Mouse (Mus musculus): ENCODE measurements at regions not wholly inside any gene's neighbourhood (a gene's known extent, or its start where the extent isn't known, plus 50 kb on each side); places are given as distances from the start of the nearest gene placed in this dataset.

DNA sequence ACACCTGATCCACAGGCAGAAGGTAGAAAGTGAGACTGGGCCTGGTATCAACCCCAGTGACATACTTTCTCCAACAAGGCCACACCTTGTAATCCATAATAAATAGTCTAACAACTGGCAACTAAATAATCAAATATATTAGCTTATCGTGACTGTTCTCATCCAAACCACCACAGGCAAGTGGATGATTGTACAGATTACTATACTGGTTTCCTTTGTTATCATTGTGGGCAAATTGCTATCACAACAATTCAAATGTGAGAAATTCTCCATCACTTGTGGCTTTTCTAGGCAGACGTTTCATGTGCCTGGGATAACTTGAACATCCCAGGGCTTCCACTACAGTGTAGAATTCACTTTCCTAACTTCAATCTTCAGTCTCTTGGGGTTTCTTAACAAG lies 112.6 kb upstream of the Max start:
- Histone ChIP-seq H3K4me3 (ENCODE audit: low read length) (no peak overlapping the region), H3K27me3 (ENCODE audit: control insufficient read depth, insufficient read depth, low read depth, low read length) (no peaks in the 10 kb centered on the region), H3K9ac (ENCODE audit: low read length) (no peak overlapping the region), H3K27ac (ENCODE audit: low read length) (no peak overlapping the region), H3K9me3 (ENCODE audit: control insufficient read depth, low read length) (no peaks in the 10 kb centered on the region), H3K36me3 (ENCODE audit: control insufficient read depth, insufficient read depth, low read length) (no peaks in the 10 kb centered on the region), H3K4me2 (ENCODE audit: low read depth, low read length) (no peak overlapping the region), H3K4me1 (replicated peaks; ENCODE audit: control insufficient read depth, insufficient read depth, low read length) (no peaks in the 10 kb centered on the region)
- no peak for ATAC-seq (ENCODE audit: low read depth)
- WGBS = 73% methylated on average over 2 of the region's 2 CpGs

DNA sequence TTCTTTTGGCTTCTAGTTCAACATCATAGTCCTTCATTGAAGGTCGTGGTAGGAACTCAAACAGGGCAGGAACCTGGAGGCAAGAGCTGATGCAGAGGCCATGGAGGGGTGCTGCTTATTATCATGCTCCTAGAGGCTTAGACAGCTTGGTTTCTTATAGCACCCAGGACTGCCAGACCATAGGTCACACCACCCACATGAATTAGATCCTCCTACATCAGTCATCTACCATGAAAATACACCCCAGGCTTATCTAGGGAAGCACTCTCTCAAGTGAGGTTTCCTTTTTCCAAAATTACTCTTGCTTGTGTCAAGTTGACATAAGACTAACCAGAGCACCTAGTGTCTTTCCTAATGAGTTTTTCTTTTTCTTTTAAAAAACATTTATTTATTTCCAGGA lies 109.7 kb upstream of the Max start:
- 80% methylated on average over 1 of the region's 1 CpGs for WGBS
- Histone ChIP-seq H3K27me3 (ENCODE audit: control insufficient read depth, insufficient read depth, low read depth, low read length) (no peaks in the 10 kb centered on the region), H3K9me3 (ENCODE audit: control insufficient read depth, low read length) (no peaks in the 10 kb centered on the region), H3K4me1 (replicated peaks; ENCODE audit: control insufficient read depth, insufficient read depth, low read length) (no peaks in the 10 kb centered on the region), H3K27ac (ENCODE audit: low read length) (no peak overlapping the region), H3K9ac (ENCODE audit: low read length) (no peak overlapping the region), H3K4me3 (ENCODE audit: low read length) (no peak overlapping the region), H3K36me3 (ENCODE audit: control insufficient read depth, insufficient read depth, low read length) (no peaks in the 10 kb centered on the region), H3K4me2 (ENCODE audit: low read depth, low read length) (no peak overlapping the region)
- ATAC-seq (ENCODE audit: low read depth) = no peak

DNA sequence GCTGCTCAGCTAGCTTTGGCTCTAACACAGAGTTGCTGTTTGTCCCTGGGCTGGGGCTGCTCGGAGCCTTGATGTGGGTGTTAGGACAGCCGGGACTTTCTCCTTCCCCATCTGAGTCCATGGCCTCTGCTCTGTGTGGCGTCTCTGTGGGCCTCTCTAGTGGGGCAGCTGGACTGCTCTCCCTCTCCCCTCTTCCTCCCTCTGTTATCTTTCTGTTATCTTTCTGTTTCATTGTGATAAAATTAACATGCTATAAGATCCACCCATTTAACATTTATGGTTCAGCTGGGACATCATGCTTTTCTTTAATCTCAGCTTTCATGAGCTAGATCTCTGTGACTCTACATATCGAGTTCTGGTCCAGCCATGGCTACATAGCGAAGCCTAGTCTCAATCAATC lies 105.9 kb upstream of the Max start:
- H3K4me2 ChIP-seq (ENCODE audit: low read depth, low read length) = no peak overlapping the region
- no peaks in the 10 kb centered on the region for H3K9me3 ChIP-seq (ENCODE audit: control insufficient read depth, low read length)
- no peaks in the 10 kb centered on the region for H3K27me3 ChIP-seq (ENCODE audit: control insufficient read depth, insufficient read depth, low read depth, low read length)
- H3K4me1 ChIP-seq (replicated peaks; ENCODE audit: control insufficient read depth, insufficient read depth, low read length) = no peaks in the 10 kb centered on the region
- no peak overlapping the region for H3K4me3 ChIP-seq (ENCODE audit: low read length)
- 73% methylated on average over 5 of the region's 5 CpGs for WGBS
- no peak for ATAC-seq (ENCODE audit: low read depth)
- H3K36me3 ChIP-seq (ENCODE audit: control insufficient read depth, insufficient read depth, low read length) = no peaks in the 10 kb centered on the region
- no peak overlapping the region for H3K27ac ChIP-seq (ENCODE audit: low read length)
- no peak overlapping the region for H3K9ac ChIP-seq (ENCODE audit: low read length)

DNA sequence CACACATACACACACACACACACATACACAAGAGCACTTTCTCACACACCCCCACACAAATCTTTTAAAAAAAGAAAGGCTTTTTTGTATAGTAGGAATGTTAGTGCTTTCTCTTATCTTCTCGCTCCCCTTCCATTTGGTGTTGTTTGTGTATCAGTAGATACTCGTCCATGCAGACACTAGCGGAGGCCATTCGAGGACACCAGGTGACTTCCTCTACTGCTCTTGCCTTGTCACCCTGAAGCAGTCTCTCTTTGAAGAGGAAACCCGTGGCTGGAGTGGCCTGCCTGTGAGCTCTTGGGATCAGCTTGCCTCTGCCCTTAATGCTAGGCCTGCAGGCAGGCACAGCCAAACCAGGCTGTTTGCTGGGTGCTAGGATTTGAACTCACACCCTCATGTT lies 105.1 kb upstream of the Max start:
- Histone ChIP-seq H3K9ac (ENCODE audit: low read length) (no peak overlapping the region), H3K27me3 (ENCODE audit: control insufficient read depth, insufficient read depth, low read depth, low read length) (no peaks in the 10 kb centered on the region; the same call in 1 of the 2 replicates), H3K4me2 (ENCODE audit: low read depth, low read length) (no peak overlapping the region), H3K27ac (ENCODE audit: low read length) (no peak overlapping the region), H3K4me3 (ENCODE audit: low read length) (no peak overlapping the region), H3K36me3 (ENCODE audit: control insufficient read depth, insufficient read depth, low read length) (no peaks in the 10 kb centered on the region), H3K9me3 (ENCODE audit: control insufficient read depth, low read length) (no peaks in the 10 kb centered on the region), H3K4me1 (replicated peaks; ENCODE audit: control insufficient read depth, insufficient read depth, low read length) (no peaks in the 10 kb centered on the region)
- ATAC-seq (ENCODE audit: low read depth) = no peak
- WGBS = 59% methylated on average over 5 of the region's 5 CpGs

DNA sequence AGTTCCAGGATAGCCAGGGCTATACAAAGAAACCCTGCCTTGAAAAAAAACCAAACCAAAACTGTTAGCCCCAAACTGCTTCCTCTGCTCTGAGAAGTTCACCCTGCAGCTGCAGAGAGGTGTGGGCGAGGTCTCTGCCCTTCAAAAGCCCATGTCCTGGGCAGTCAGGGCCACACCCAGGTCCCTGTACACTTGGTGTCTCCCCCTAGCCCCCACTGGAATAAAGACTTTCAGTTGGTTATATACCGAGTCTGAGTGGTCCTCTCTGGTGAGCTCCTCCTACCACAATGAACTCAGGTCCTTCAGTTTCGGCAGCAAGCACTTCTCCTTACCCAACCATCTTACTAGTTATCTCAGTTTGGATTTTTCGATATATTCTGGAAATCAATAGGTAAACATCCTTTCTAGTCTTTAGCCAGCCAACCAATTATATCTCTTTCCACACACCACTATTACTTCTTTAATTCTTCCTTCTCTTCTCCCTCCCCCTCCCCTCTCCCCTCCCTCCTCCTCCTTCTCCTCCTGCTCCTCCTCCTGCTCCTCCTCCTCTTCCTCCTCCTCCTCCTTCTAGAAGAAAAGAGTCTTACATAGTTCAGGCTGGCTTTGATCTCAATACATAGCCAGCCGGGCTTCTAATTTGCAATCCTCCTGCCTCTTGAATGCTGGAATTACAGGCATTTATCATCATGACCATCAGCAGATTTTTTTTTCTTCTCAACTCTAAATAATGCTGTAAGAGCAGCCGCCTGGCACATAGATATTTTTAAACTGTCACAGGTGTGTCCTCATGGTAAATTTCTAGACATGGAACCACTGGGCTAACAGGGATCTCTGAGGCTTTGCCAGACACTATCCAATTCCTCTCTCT lies 103.9 kb upstream of the Max start:
- H3K4me3 ChIP-seq (ENCODE audit: low read length) = no peak overlapping the region
- no peaks in the 10 kb centered on the region for H3K4me1 ChIP-seq (replicated peaks; ENCODE audit: control insufficient read depth, insufficient read depth, low read length)
- H3K9ac ChIP-seq (ENCODE audit: low read length) = no peak overlapping the region
- no peak overlapping the region for H3K4me2 ChIP-seq (ENCODE audit: low read depth, low read length)
- no peaks in the 10 kb centered on the region for H3K9me3 ChIP-seq (ENCODE audit: control insufficient read depth, low read length)
- no peaks in the 10 kb centered on the region; the same call in 1 of the 2 replicates for H3K27me3 ChIP-seq (ENCODE audit: control insufficient read depth, insufficient read depth, low read depth, low read length)
- ATAC-seq (ENCODE audit: low read depth) = no peak
- no peak overlapping the region for H3K27ac ChIP-seq (ENCODE audit: low read length)
- H3K36me3 ChIP-seq (ENCODE audit: control insufficient read depth, insufficient read depth, low read length) = no peaks in the 10 kb centered on the region
- WGBS = 43% methylated on average over 6 of the region's 6 CpGs

DNA sequence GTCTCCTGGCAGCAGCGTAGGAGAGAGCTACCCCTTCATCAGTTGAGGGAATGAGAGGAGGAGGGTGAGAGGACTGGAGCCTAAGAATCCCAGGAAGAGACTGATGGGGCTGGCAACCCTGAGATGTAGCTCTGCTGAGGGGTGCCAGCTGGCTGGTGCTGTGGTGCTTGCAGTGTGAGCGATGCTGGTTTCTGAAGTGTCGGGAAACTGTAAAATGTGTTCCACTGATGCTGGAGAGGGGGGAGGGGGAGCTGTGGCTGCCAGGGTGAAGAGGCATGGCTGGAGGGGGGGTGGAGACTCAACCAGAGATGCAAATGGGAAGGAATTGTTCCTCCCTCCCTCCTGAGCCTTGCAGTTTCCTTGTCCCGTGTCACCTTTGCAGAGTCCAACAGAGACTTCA lies 102.0 kb upstream of the Max start:
- 33% methylated on average over 4 of the region's 4 CpGs for WGBS
- no peaks in the 10 kb centered on the region for H3K9me3 ChIP-seq (ENCODE audit: control insufficient read depth, low read length)
- H3K36me3 ChIP-seq (ENCODE audit: control insufficient read depth, insufficient read depth, low read length) = no peaks in the 10 kb centered on the region
- no peak overlapping the region for H3K4me3 ChIP-seq (ENCODE audit: low read length)
- no peak for ATAC-seq (ENCODE audit: low read depth)
- H3K27ac ChIP-seq (ENCODE audit: low read length) = no peak overlapping the region
- H3K4me2 ChIP-seq (ENCODE audit: low read depth, low read length) = no peak overlapping the region
- H3K27me3 ChIP-seq (ENCODE audit: control insufficient read depth, insufficient read depth, low read depth, low read length) = no peaks in the 10 kb centered on the region; the same call in 1 of the 2 replicates
- no peak overlapping the region for H3K9ac ChIP-seq (ENCODE audit: low read length)
- H3K4me1 ChIP-seq (replicated peaks; ENCODE audit: control insufficient read depth, insufficient read depth, low read length) = no peaks in the 10 kb centered on the region

DNA sequence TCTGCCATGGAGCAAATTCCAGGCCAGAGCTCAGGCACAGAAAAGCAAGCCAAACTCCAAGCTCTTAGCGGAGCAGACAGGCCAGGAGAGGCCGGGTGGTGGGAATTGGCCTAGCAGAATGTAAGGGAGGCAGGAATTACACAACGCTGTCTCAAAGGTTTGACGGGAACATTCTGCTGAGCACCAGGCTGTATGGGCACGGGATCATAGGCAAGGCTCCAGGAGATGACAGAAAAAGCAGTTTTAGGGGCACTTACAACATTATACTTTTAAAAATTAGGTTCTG lies 99.5 kb upstream of the Max start:
- H3K9ac ChIP-seq (ENCODE audit: low read length) = no peak overlapping the region
- H3K36me3 ChIP-seq (ENCODE audit: control insufficient read depth, insufficient read depth, low read length) = no peaks in the 10 kb centered on the region
- H3K4me3 ChIP-seq (ENCODE audit: low read length) = no peak overlapping the region
- no peak for ATAC-seq (ENCODE audit: low read depth)
- peaks cover 7% of the 10 kb centered on the region; the same call in 1 of the 2 replicates for H3K4me1 ChIP-seq (replicated peaks; ENCODE audit: control insufficient read depth, insufficient read depth, low read length)
- no peaks in the 10 kb centered on the region; the same call in 1 of the 2 replicates for H3K27me3 ChIP-seq (ENCODE audit: control insufficient read depth, insufficient read depth, low read depth, low read length)
- 67% methylated on average over 5 of the region's 5 CpGs for WGBS
- no peak overlapping the region for H3K27ac ChIP-seq (ENCODE audit: low read length)
- no peaks in the 10 kb centered on the region for H3K9me3 ChIP-seq (ENCODE audit: control insufficient read depth, low read length)
- no peak overlapping the region for H3K4me2 ChIP-seq (ENCODE audit: low read depth, low read length)

DNA sequence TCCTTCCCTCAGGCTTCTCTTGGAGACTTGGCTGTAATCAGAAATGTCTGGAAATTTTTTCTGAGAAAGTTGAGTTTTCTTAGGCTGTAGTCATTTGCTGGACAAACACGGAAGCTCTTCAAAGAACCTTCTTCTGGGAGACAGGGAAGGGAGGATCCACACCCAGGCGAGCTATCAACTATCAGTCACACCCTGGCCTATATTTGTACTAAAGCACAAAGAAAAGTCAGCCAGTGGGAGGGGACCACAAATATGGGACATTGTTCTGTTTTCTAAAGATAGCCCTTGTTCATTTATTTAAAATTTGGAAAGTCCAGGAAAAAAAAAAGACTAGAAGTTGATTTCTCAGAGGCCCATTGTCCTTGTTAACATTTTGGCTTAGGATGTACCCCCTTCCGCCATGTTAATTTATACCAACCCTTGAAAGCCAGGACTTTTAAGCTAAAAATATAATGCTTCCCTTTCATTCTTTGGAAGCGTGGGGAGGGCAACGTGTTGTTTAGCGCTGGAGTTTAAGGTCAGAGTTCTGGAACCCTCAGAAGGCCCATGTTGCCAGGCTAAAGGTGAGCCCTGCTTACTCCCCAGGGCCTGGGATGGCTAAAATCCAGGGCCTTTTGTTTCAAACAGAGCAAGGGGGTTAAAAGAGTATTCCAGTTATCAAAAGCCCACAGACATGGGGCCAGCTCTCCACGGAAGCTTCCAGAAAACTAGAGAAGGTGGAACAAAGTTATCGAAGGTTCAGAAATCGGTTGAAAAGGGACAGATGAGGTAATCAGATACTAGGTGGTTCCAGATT lies 99.0 kb upstream of the Max start:
- WGBS = 75% methylated on average over 9 of the region's 9 CpGs
- Histone ChIP-seq H3K27ac (ENCODE audit: low read length) (no peak overlapping the region), H3K4me2 (ENCODE audit: low read depth, low read length) (peak overlapping the region; percentile 43), H3K27me3 (ENCODE audit: control insufficient read depth, insufficient read depth, low read depth, low read length) (no peaks in the 10 kb centered on the region; the same call in 1 of the 2 replicates), H3K4me3 (ENCODE audit: low read length) (no peak overlapping the region), H3K9me3 (ENCODE audit: control insufficient read depth, low read length) (no peaks in the 10 kb centered on the region), H3K36me3 (ENCODE audit: control insufficient read depth, insufficient read depth, low read length) (no peaks in the 10 kb centered on the region), H3K9ac (ENCODE audit: low read length) (no peak overlapping the region), H3K4me1 (replicated peaks; ENCODE audit: control insufficient read depth, insufficient read depth, low read length) (peaks cover 7% of the 10 kb centered on the region; the same call in 1 of the 2 replicates)
- ATAC-seq (ENCODE audit: low read depth) = no peak

DNA sequence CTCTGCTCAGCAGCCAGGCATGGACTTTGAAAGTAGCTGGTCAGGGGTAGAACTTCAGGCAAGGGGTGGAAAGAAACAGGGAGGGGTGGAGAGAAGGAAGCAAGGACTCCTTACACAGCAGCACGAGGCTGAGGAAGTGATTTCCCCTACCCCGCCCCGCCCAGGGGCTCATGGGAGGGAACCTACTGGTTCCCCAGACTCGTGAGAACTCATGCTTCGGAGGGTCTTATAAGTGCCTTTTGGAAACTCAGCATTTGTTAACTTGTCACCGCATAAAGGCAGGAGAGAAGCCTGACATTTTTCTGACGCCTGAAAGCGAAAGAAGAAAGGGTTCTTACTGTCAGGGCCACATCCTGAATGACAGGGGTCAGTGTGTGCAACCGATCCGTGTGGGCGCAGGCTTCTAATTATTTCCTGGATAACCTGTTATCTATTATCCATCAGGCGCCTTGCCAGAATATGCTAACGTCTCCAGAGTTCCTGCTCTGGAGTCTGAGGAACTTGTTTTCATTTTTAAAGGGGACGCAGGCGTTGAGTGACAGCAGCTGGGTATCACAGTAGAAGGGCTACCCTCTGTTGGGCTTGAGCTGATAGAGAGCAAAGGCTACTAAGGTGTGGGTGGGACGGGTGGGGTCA lies 98.2 kb upstream of the Max start:
- Histone ChIP-seq H3K4me2 (ENCODE audit: low read depth, low read length) (peak overlapping the region; percentile 43), H3K4me1 (replicated peaks; ENCODE audit: control insufficient read depth, insufficient read depth, low read length) (peaks cover 7% of the 10 kb centered on the region; the same call in 1 of the 2 replicates), H3K4me3 (ENCODE audit: low read length) (peak overlapping the region; percentile 29), H3K9ac (ENCODE audit: low read length) (no peak overlapping the region; the same call in 1 of the 2 replicates), H3K36me3 (ENCODE audit: control insufficient read depth, insufficient read depth, low read length) (no peaks in the 10 kb centered on the region), H3K9me3 (ENCODE audit: control insufficient read depth, low read length) (no peaks in the 10 kb centered on the region), H3K27ac (ENCODE audit: low read length) (0 out of 2 replicates have a peak overlapping the region, but pooled peaks have one; percentile 25), H3K27me3 (ENCODE audit: control insufficient read depth, insufficient read depth, low read depth, low read length) (no peaks in the 10 kb centered on the region; the same call in 1 of the 2 replicates)
- 11% methylated on average over 16 of the region's 16 CpGs for WGBS
- peak; percentile 63; the same call in 1 of the 2 replicates for ATAC-seq (ENCODE audit: low read depth)

All from lung, embryonic 16.5 days (tissue).